Mouse (Mus musculus) left cerebral cortex, postnatal 25 days (tissue): ENCODE results near the gene Gimap4. TPM values are rescaled to one million over a fixed set of nuclear protein-coding genes. Genes with fewer than 3 reads are reported as not detected.
"Not testable (repeated sequence)": the region's sequence is repeated elsewhere in the genome, so short reads cannot be mapped to it uniquely, and the experiment has no call there.

Experiments
- DNase-seq, 2 experiments: peaks; one replicate each; pipeline ENCODE4 v3.0.0; 2022; ENCODE audit warnings: low spot score in 2 of 2, mixed read lengths in 1 of 2
- intact Hi-C: fragments of 180-260 bp; cut with DNase I; formaldehyde crosslinking; loops from one replicate; pipeline ENCODE4 v1.15.1; 2025
- total RNA-seq, 2 experiments: library from RNA; stranded (reverse); gene quantifications; 2 replicates each; pipeline ENCODE4 v1.2.3; 2021

Gene Gimap4
- total RNA-seq, 2 experiments from 2014 or later, result 0.32 to 0.46 TPM

DNA sequence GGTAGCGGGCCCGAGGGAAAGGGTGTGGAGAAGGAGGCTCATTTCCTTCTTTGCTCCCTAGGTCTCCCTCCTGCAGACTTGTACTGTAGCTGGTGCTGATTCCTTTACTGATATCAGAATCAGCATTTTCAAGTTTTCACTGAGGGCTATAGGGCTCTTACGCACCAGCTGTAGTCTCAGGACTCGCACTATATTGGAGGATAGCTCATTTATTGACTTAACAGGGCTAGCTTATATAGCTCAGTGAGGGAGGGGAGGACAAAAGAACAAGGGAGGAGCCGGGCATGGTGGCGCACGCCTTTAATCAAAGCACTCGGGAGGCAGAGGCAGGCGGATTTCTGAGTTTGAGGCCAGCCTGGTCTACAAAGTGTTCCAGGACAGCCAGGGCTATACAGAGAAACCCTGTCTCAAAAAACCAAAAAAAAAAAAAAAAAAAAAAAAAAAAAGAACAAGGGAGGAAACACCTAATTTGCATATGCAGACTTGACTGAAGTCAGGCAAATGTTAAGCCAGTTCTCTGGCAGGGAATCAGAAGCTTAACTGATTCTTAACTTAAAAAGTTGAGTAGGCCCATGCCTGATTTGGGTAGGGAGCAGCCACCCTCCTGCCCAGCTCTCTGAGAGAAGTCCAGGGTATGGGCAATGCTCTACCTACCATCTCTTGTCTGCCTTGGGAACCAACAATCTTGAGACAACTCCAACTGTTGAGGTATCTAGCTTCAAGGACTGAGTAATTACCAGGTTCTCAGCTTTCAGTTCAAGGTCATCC is 9.9 kb upstream of the Gimap4 start:
- DNase-seq, result no peak
- intact Hi-C loops, result no loop called here

- DNase-seq, result no peak
- intact Hi-C loops, result no loop called here
Measured at GRCm38 (mm10) chr6:48675400-48675930, 8.9 kb upstream of the Gimap4 start.

DNA sequence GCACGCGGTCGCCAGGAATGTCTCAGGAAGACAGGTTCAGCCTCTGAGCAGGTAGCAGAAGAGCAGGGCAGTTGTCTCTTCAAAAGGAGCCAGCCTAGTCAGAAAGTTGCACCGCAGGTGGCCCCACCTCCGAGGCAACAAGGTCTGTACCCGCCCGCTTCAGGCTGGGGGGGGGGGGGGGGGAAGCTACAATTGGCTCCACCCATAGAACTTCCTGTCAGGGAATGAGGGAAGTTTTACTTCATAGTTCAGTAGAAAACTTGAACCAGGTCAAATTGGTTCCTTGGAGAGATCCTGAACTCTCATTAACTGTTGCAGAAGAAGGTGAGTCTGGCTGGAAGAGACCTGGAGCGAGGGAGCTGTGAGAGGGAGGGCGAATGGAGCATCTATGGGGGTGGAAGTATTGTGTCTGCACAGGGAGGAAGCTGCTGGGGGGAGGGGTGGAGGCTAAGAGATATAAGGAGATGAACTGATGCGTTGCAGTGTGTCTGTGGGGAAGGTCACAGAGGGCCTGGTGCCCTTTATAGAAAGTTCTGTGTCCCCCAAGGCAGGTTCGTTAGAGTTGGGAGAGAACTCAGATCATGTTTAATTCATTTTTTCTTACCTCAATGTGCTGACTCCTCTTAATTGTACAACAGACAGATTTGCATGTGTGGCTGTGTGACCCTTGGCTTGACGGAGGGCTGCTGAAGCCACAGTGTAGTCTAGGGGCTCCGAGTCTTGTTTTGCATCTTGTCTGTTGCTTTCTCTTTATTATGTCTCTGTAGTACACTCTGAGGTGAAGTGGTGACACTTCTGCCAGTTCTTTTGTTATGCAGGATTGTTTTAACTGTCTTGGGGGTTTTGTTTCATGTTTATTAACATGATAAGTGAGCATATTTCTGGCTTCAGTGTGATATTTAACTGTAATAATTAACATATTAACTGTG is 8.2 kb upstream of the Gimap4 start, which contains the start of gene Gimap9:
Gene Gimap9, plus strand, starts transcription at position 199 of the 929 bp plus-strand sequence.
- intact Hi-C loops, result no loop called here
- DNase-seq, result no peak

DNA sequence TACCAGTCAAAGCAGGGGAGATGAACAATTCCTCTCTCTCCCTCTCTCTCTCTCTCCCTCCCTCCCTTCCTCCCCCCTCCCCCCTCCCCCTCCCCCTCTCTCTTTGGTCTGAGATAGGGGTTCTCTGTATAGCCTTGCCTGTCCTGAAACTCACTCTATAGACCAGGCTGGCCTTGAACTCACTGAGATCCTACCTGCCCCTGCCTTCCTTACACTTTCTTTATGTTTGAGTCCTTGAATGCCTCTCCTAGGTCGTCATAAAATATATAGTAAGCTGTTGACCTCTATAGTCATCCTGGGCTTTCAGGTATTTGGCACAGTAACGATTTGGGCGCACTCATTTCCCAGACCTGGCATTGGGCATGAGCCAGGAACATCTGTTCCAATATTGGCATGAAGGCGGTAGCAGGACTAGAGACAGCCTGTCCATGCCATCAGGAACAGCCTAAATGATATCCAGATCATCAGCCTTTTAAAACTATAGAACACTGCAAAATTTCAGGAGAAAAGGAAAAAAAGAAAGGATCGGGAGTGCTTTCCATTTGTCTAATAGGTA is 7.4 kb upstream of the Gimap4 start:
- DNase-seq, result no peak
- intact Hi-C loops, result no loop called here

GRCm38 (mm10) chr6:48677492-48678345 is 6.6 kb upstream of the Gimap4 start:
- DNase-seq, result no peak
- intact Hi-C loops, result no loop called here

GRCm38 (mm10) chr6:48678391-48678790 is 6.0 kb upstream of the Gimap4 start:
- intact Hi-C loops, result no loop called here
- no peak for DNase-seq

- no peak for DNase-seq
- intact Hi-C loops, result loop anchor here (5.0 kb wide), 1 partner anchor 53 kb away; no protein-coding TSS in a partner anchor
Measured at GRCm38 (mm10) chr6:48679701-48680100, 4.6 kb upstream of the Gimap4 start.

- no peak for DNase-seq
- intact Hi-C loops, result loop anchor here (5.0 kb wide), 1 partner anchor 52 kb away; no protein-coding TSS in a partner anchor
Measured at GRCm38 (mm10) chr6:48680421-48680820, 3.9 kb upstream of the Gimap4 start.

GRCm38 (mm10) chr6:48681472-48682090 is 2.8 kb upstream of the Gimap4 start:
- no peak for DNase-seq
- intact Hi-C loops, result loop anchor here (5.0 kb wide), 1 partner anchor 51 kb away; no protein-coding TSS in a partner anchor

DNA sequence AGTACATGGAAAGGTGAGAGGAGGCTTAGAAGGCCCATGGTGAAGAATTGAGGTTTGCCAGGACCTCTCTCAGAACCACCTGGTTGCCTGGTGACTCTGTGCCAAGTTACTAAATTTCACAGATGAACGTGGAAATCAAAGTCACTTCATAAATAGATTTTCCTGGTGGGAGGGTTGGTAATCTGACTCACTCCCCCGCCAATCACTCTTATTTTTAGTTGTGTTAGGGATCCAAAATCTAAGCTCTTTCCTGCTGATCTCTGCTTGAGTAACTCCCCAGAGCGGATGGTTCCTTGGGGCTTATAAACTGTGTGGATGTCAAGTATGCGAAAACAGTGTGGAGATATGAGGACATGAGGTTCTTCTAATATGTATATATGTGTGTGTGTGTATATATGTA is 2.1 kb upstream of the Gimap4 start:
- peak; percentile 5 to 49 for DNase-seq

DNA sequence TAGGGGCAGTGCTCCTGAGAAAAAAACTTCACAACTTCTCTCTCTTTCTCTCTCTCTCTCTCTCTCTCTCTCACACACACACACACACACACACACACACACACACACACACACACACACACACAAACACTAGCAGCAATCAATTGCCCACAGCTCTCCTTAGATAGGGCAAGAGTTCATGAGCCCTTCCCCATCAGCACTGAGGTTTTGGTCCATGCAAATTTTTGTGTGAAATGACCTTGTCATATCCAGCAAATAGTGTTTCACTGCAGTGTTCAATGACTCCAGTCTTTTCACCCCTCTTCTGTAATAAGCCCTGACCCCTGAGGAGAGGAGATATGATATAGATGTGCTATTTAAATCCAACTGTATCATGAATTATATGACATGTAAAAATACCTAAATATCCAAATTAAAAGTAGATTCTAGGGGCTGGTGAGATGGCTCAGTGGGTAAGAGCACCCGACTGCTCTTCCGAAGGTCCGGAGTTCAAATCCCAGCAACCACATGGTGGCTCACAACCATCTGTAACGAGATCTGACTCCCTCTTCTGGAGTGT is 1.0 kb upstream of the Gimap4 start:
- DNase-seq, result not testable (repeated sequence)
- intact Hi-C loops, result loop anchor here (5.0 kb wide), 1 partner anchor 49 kb away; no protein-coding TSS in a partner anchor

More for the DNA sequence above, 2.1 kb upstream of the Gimap4 start:
- intact Hi-C loops, result loop anchor here (5.0 kb wide), 1 partner anchor 50 kb away; no protein-coding TSS in a partner anchor

GRCm38 (mm10) chr6:48684806-48685205 is 457 bp downstream of the Gimap4 start:
- intact Hi-C loops, result loop anchor here (1.0 to 5.0 kb wide), 2 partner anchors 26 to 47 kb away; no protein-coding TSS in a partner anchor
- no peak for DNase-seq

- DNase-seq, result no peak
- intact Hi-C loops, result no loop called here
Measured at GRCm38 (mm10) chr6:48685251-48685650, 902 bp downstream of the Gimap4 start.

DNA sequence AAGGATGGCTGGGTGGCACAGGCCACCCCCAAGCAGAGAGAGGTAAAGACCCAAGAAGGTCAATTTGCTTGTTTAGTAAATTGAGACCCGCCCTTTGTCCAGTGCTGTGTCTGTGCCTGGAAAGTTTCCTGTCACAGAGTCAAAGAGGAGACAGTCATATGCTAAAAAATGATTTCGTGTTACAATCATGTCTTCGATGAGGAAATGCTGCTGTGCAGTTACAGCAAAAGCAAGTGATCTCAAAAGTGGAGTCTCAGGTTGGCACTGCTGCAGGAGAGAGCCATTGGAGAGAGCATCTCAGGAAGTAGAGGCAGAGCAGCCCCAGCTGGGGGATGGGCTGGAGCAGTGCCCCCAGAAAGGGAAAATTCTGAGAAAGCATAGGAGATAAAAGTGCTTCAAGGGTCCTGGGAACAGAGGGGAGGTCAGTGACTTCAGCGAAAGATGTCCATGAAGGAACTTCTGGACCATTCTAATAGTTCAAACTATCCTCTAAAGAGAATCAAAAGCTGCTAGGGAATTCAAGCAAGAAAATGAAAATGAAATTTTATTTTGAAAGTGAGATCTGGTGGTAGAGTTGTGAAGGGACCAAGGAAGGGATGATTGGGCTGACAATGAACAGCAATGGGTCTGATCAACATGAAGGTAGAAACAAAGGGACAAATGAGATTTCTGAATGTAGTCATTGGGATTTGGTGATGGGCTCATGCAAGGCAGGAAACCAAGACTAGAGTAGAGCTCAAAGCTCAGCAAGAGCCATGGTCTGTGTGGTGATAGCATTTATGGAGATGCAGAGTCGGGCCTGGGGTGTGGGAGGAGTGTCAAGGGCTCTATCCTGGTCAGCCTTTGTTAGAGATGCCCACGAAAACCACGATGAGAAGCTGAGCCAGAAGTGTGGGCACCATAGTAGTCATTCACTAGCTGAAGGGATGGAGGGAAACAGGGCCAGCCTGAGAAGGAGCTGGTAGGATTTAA is 1.6 kb downstream of the Gimap4 start:
- peak in 1 of 2 experiments; percentile 35 for DNase-seq
- intact Hi-C loops, result no loop called here

DNA sequence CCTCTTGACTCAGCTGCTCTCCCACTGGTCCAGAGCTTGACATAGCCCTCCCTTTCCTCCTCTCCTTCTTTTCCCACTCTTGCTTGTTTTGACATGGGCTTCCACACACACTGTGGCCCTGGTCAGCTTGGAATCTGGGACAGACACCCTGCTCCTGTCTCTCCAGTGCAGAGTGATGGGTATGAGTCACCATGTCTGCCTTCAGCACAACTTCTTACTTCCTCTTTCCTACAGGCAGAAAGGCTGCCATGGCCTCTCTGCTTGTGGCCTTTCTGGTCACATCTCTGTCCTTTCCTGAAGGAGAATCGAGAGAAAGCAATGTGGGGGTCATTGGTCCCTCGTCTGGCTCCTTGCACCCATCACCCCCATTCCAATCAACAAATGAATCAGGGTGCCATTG is 2.7 kb downstream of the Gimap4 start:
- no peak for DNase-seq
- intact Hi-C loops, result no loop called here

- intact Hi-C loops, result no loop called here
- no peak for DNase-seq
Measured at GRCm38 (mm10) chr6:48689320-48689719, 5.0 kb downstream of the Gimap4 start.

- no peak for DNase-seq
- intact Hi-C loops, result no loop called here
Measured at GRCm38 (mm10) chr6:48692962-48693361, 8.6 kb downstream of the Gimap4 start.
